Mouse (Mus musculus): ENCODE results near the gene Tfpi. TPM values are rescaled to one million over a fixed set of nuclear protein-coding genes. Genes with fewer than 3 reads are reported as not detected.

The Tfpi gene
- polyA plus RNA-seq, 1 experiment: 2.3 TPM

GRCm38 (mm10) chr2:84462411-84462810, 14.2 kb downstream of the Tfpi start:
- no peak overlapping the region for H3K4me3 ChIP-seq (ENCODE audit: control insufficient read depth, insufficient read depth, low read length)
- no peak for DNase-seq
- H3K27ac ChIP-seq (ENCODE audit: control insufficient read depth, insufficient read depth, low read length): no peak overlapping the region
- TF ChIP-seq CTCF (IDR thresholded peaks at IDR 0.05; ENCODE audit: borderline replicate concordance, control insufficient read depth, extremely low read depth, insufficient read depth, low read length, poor library complexity) (no peak), POLR2A (IDR thresholded peaks at IDR 0.05; ENCODE audit: control insufficient read depth, extremely low read depth, insufficient read depth, low read length, poor library complexity) (no peak)
- WGBS: 98% methylated on average over 3 of the region's 3 CpGs
- H3K36me3 ChIP-seq (ENCODE audit: control insufficient read depth, insufficient read depth, low read length): no peaks in the 10 kb centered on the region
- no peaks in the 10 kb centered on the region for H3K4me1 ChIP-seq (replicated peaks; ENCODE audit: control insufficient read depth, insufficient read depth, low read length)
- no peaks in the 10 kb centered on the region for H3K27me3 ChIP-seq (ENCODE audit: control insufficient read depth, insufficient read depth, low read length)

- H3K36me3 ChIP-seq (ENCODE audit: control insufficient read depth, insufficient read depth, low read length): no peaks in the 10 kb centered on the region
- no peaks in the 10 kb centered on the region for H3K27me3 ChIP-seq (ENCODE audit: control insufficient read depth, insufficient read depth, low read length)
- no peak for TF ChIP-seq POLR2A (IDR thresholded peaks at IDR 0.05; ENCODE audit: control insufficient read depth, extremely low read depth, insufficient read depth, low read length, poor library complexity)
- no peak for TF ChIP-seq CTCF (IDR thresholded peaks at IDR 0.05; ENCODE audit: borderline replicate concordance, control insufficient read depth, extremely low read depth, insufficient read depth, low read length, poor library complexity)
- no peak for DNase-seq
- no peak overlapping the region for H3K27ac ChIP-seq (ENCODE audit: control insufficient read depth, insufficient read depth, low read length)
- H3K4me1 ChIP-seq (replicated peaks; ENCODE audit: control insufficient read depth, insufficient read depth, low read length): no peaks in the 10 kb centered on the region
- no peak overlapping the region for H3K4me3 ChIP-seq (ENCODE audit: control insufficient read depth, insufficient read depth, low read length)
- 24% methylated on average over 11 of the region's 11 CpGs for WGBS
Observed at GRCm38 (mm10) chr2:84459651-84460177, 16.9 kb downstream of the Tfpi start.

GRCm38 (mm10) chr2:84457221-84457620, 19.4 kb downstream of the Tfpi start:
- Histone ChIP-seq H3K4me1 (replicated peaks; ENCODE audit: control insufficient read depth, insufficient read depth, low read length) (no peaks in the 10 kb centered on the region), H3K36me3 (ENCODE audit: control insufficient read depth, insufficient read depth, low read length) (no peaks in the 10 kb centered on the region), H3K27me3 (ENCODE audit: control insufficient read depth, insufficient read depth, low read length) (no peaks in the 10 kb centered on the region), H3K4me3 (ENCODE audit: control insufficient read depth, insufficient read depth, low read length) (no peak overlapping the region), H3K27ac (ENCODE audit: control insufficient read depth, insufficient read depth, low read length) (no peak overlapping the region)
- 95% methylated on average over 6 of the region's 6 CpGs for WGBS
- TF ChIP-seq CTCF (IDR thresholded peaks at IDR 0.05; ENCODE audit: borderline replicate concordance, control insufficient read depth, extremely low read depth, insufficient read depth, low read length, poor library complexity) (no peak), POLR2A (IDR thresholded peaks at IDR 0.05; ENCODE audit: control insufficient read depth, extremely low read depth, insufficient read depth, low read length, poor library complexity) (no peak)
- no peak for DNase-seq

GRCm38 (mm10) chr2:84455236-84455799, 21.3 kb downstream of the Tfpi start:
- Histone ChIP-seq H3K36me3 (ENCODE audit: control insufficient read depth, insufficient read depth, low read length) (no peaks in the 10 kb centered on the region), H3K4me3 (ENCODE audit: control insufficient read depth, insufficient read depth, low read length) (no peak overlapping the region), H3K4me1 (replicated peaks; ENCODE audit: control insufficient read depth, insufficient read depth, low read length) (no peaks in the 10 kb centered on the region), H3K27me3 (ENCODE audit: control insufficient read depth, insufficient read depth, low read length) (no peaks in the 10 kb centered on the region), H3K27ac (ENCODE audit: control insufficient read depth, insufficient read depth, low read length) (no peak overlapping the region)
- TF ChIP-seq CTCF (IDR thresholded peaks at IDR 0.05; ENCODE audit: borderline replicate concordance, control insufficient read depth, extremely low read depth, insufficient read depth, low read length, poor library complexity): no peak
- TF ChIP-seq POLR2A (IDR thresholded peaks at IDR 0.05; ENCODE audit: control insufficient read depth, extremely low read depth, insufficient read depth, low read length, poor library complexity): no peak
- 10% methylated on average over 5 of the region's 5 CpGs for WGBS
- peak; percentile 54 for DNase-seq

GRCm38 (mm10) chr2:84454551-84455235, 21.9 kb downstream of the Tfpi start:
- Histone ChIP-seq H3K4me3 (ENCODE audit: control insufficient read depth, insufficient read depth, low read length) (no peak overlapping the region), H3K4me1 (replicated peaks; ENCODE audit: control insufficient read depth, insufficient read depth, low read length) (no peaks in the 10 kb centered on the region)
- WGBS: 76% methylated on average over 10 of the region's 10 CpGs

GRCm38 (mm10) chr2:84454051-84454450, 22.5 kb downstream of the Tfpi start:
- Histone ChIP-seq H3K36me3 (ENCODE audit: control insufficient read depth, insufficient read depth, low read length) (no peaks in the 10 kb centered on the region), H3K27ac (ENCODE audit: control insufficient read depth, insufficient read depth, low read length) (no peak overlapping the region), H3K4me3 (ENCODE audit: control insufficient read depth, insufficient read depth, low read length) (no peak overlapping the region), H3K4me1 (replicated peaks; ENCODE audit: control insufficient read depth, insufficient read depth, low read length) (no peaks in the 10 kb centered on the region), H3K27me3 (ENCODE audit: control insufficient read depth, insufficient read depth, low read length) (no peaks in the 10 kb centered on the region)
- TF ChIP-seq CTCF (IDR thresholded peaks at IDR 0.05; ENCODE audit: borderline replicate concordance, control insufficient read depth, extremely low read depth, insufficient read depth, low read length, poor library complexity): no peak
- no peak for TF ChIP-seq POLR2A (IDR thresholded peaks at IDR 0.05; ENCODE audit: control insufficient read depth, extremely low read depth, insufficient read depth, low read length, poor library complexity)
- WGBS: 24% methylated on average over 5 of the region's 5 CpGs
- DNase-seq: peak; percentile 32

More at GRCm38 (mm10) chr2:84454551-84455235, 21.9 kb downstream of the Tfpi start:
- TF ChIP-seq POLR2A (IDR thresholded peaks at IDR 0.05; ENCODE audit: control insufficient read depth, extremely low read depth, insufficient read depth, low read length, poor library complexity): no peak
- TF ChIP-seq CTCF (IDR thresholded peaks at IDR 0.05; ENCODE audit: borderline replicate concordance, control insufficient read depth, extremely low read depth, insufficient read depth, low read length, poor library complexity): no peak
- Histone ChIP-seq H3K36me3 (ENCODE audit: control insufficient read depth, insufficient read depth, low read length) (no peaks in the 10 kb centered on the region), H3K27me3 (ENCODE audit: control insufficient read depth, insufficient read depth, low read length) (no peaks in the 10 kb centered on the region), H3K27ac (ENCODE audit: control insufficient read depth, insufficient read depth, low read length) (no peak overlapping the region)
- no peak for DNase-seq

Measured in thymus, adult 2 months (tissue).